Mouse (Mus musculus): Measurements from ENCODE around the gene Anapc13.

DNA sequence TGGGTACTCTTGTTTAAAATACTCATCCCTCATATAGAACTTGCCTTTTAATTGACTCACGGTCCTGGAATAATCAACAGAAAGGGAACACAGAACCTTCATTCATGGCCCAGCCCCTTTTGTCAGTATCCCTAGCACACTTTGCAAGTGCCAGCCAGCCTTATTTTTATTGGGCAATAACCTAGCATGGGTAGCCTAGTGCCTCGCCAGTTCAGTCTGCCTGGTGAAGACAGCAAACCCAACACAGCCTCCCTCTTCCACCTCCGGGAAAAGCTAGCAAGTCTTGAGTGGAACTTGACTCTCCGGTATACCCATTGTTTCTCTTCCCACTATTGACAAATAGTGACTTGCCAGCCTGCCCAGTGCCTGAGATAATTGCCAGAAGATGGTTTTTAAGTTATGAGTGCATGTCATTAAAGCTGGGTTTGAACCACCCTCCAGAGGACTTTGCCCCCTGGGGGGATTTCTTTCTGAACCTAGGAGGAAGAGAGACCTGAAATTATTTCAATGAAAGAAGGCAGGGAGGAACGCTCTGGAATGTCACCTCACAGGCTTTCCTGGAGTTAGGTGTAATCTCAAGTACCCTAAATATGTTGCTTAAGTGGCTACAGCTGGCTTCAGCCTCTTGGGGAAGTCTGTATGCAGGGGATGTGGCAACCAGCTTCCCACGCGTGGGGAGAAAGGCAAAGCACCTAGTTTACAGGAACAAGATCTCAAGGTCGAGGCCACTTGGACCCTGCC, 30.4 kb downstream of the Anapc13 start:
- TF ChIP-seq CTCF (conservative IDR thresholded peaks at IDR 0.05; ENCODE audit: low read length) (no peak), NANOG (IDR thresholded peaks at IDR 0.05; ENCODE audit: borderline replicate concordance, low read length) (no peak)

Measured in E14TG2a.4 (cell line).